ENCODE assay signal across 1 mouse cellular context in the genomic region with DNA sequence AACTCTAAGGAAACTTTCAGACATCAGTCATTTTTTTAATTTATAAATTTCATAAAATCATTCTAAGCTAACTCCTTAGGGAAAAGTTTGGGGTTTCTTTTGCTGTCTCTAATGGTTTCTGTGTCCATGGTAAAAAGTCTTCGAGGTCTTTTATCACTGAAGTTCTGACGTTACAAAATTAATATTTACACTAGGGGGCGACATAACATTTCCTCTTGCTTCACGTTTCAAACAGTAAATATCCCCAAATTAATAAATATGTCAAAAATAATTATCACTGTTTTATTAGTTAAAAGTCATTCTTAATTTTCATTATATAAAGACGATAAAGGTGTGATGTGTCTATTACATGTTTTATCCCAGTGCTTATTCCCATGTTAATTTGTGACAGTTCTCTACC.
TF ChIP-seq lines count a peak whose summit lies in the region.

No protein-coding gene starts in this region.

TF ChIP-seq in CH12.LX, 34 proteins besides CTCF, POLR2A, EP300 and RAD21 (continued from another document):
- TF ChIP-seq SMC3 (IDR thresholded peaks at IDR 0.05; ENCODE audit: low read depth, low read length) (peak; percentile 50), CHD1 (IDR thresholded peaks at IDR 0.05; ENCODE audit: low read depth, low read length) (no peak)
